Mouse (Mus musculus) erythroblast, embryonic 14.5 days (primary cell): ENCODE measurements around the gene Hrasls5.

ENCODE experiments used
- GATA1 ChIP-seq: IDR thresholded peaks from 2 replicates; pipeline ENCODE4 v1.6.1; 2012; ENCODE audit warnings: low read length, inconsistent platforms, mixed read lengths
- TAL1 ChIP-seq: IDR thresholded peaks from 3 replicates; pipeline ENCODE4 v1.6.1; 2012; ENCODE audit warnings: low read length, inconsistent platforms, mixed read lengths

GRCm38 (mm10) chr19:7568364-7568763, 44.0 kb upstream of the Hrasls5 start:
- TF ChIP-seq TAL1: no peak
- TF ChIP-seq GATA1: no peak
